Mouse (Mus musculus): Measurements from ENCODE around the gene Gdf11.

Gene Gdf11

GRCm38 (mm10) chr10:128919203-128919631, 27.7 kb upstream of the Gdf11 start:
- no peak for DNase-seq

DNA sequence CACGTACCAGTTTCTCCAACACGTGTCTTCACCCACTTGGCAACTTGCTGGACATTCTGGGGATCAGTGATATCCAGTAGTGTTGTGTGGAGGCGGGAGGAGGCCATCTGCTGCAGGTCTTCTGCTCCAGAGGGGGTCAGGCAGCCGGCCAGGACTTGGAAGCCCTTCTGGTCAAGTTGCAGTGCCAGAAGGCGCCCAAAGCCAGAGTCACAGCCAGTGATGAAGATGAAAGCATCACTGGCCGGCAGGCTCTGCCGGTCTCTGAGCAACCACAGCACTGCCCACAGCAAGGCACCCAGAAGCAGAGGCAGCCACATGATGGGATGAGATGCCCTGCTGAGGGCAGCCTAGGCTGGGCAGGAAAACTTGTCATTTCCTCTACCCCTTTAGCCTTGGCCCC, 26.7 kb upstream of the Gdf11 start:
- no peak for DNase-seq

DNA sequence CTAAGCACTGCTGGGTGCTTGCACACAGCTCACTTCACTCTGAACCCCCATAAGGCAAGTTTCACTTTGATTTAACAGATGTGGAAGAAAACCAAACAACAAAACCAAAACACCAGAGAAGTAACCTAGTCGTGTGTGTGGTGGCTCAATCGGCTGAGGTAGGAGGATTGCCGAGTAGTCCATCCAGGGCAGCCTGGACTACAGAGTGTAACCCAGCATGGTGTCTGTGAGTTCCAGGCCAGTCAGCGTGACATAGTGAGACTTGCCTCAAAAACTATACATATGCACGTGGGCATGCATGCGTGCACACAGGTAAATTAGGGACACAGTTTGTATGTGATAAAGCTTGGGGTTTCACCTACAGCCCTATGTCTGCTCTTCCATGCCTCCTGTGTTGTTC, 25.9 kb upstream of the Gdf11 start:
- no peak for DNase-seq

GRCm38 (mm10) chr10:128916665-128917064, 25.1 kb upstream of the Gdf11 start:
- no peak for DNase-seq

GRCm38 (mm10) chr10:128915550-128915949, 24.0 kb upstream of the Gdf11 start:
- no peak for DNase-seq

DNA sequence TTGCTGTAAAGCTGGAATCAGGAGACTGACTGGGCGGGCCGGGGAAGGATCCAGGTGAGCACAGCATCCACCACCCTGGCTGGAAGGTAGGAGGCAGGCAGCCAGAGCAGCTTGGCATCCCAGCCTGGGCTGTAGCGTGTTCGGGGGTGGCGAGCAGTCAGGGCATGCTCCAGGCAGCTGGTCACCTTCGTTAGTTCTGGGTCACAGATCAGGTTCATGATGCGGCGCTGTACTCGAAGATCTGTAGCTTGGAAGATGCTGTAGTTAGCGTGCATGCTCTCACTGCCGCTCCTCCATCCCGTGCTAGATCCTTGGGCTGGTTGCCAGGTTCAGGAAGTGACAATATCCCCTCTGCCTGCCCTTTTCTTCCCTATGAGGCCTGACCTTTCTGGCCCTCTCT, 22.2 kb upstream of the Gdf11 start:
- DNase-seq: peak; percentile 25

DNA sequence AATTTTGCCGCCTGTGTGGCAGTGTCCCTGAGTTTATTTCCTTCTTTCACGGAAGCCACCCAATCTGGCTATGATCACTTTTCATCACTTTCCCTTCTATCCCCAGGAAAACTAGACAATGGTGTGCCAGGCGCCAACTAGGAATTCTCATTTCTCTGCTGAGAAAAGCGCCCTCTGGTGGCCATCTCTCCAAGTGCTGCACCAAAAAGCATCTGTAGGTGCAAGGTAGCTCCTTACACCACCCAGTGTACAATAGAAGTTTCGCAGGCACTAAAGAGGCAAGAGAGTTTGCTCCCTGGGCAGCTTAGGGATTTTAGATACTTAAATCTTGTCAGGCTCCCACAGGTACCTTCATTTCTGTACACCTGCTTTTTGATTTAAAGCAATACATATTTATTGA, 21.7 kb upstream of the Gdf11 start:
- DNase-seq: peak; percentile 92

DNA sequence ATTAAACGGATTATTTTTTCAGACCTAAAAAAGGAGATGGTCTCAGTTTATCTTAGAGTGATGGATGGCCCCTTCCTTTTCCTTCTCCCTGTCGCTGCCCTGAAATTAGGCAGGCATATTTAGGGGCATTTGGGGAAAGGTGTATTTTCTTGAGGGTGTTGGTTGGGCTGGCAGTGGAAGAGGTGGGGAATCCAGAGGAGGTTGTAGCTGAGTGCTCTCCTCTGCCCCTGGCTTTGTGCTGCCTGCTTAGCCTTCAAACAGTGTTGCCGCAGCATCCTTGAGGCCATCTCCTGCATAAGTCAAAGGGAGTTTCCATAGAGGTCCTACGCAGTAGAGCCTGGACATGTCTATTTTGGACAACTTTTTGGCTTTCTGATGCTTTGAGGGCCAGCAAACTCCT, 21.3 kb upstream of the Gdf11 start:
- no peak for DNase-seq

GRCm38 (mm10) chr10:128912268-128912667, 20.8 kb upstream of the Gdf11 start:
- no peak for DNase-seq

GRCm38 (mm10) chr10:128911430-128911829, 19.9 kb upstream of the Gdf11 start:
- DNase-seq: no peak

DNA sequence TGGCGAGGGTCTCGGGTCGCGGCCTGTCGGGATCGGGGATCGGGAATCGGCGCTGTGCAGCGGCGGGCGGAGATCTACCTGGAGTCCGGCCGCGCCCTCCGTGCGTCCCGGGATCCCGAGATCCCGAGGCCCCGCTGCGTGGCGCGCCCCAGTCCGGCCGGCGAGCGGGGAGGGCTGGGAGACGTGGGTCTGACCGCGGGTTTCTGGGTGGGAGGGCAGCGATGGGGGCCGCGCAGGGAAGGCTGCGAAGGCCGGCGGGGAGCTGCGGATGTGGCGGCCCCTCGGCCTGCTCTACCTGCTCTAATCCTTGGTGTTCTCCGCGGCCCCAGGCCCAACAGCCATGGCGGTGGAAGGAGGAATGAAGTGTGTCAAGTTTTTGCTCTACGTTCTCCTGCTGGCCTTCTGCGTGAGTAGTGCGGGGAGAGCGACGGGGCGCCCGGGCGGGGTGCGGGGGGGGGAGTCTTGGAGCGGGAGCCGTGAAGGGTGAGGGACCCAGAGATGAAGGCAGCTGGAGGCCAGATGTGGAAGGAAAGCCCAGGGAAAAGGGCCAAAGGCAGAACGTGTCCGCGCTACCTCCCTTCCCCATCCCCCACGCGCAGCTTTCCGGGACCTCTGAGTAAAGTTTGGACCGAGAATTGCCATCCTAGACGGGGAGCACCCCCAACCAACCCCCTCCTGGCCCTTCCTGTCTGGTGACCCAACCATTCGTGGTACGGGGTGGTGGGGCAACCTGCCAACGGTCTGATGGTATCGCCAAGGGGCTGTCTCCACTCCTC, 18.7 kb upstream of the Gdf11 start:
- DNase-seq: no peak

DNA sequence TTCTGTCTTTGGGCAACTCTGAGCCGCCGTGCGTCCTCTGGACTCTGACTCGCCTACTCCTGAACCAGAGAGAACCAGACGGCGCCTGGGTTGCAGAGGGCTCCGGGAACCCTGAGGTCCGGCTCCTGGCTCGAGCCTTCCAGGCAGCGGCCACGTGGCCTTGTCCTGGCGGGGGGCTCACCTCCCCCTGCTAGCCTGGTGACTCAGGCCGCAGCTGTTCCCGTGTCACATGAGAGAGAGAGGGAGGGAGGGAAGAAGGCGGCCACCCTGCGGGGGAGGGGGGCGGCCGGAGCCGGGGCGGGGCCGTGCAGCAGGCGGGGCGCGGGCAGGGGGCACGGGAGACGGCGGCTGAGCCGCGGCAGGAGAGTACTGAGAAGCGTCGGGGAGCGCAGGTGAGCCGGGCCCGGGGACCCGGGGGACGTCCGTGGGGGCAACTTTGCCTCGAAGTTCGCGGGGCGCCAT, 18.1 kb upstream of the Gdf11 start:
- peak; percentile 49 for DNase-seq

- no peak for DNase-seq
These were observed 17.4 kb upstream of the Gdf11 start for GRCm38 (mm10) chr10:128908778-128909448.

GRCm38 (mm10) chr10:128904812-128905211, 13.3 kb upstream of the Gdf11 start:
- DNase-seq: no peak

GRCm38 (mm10) chr10:128902409-128902988, 11.0 kb upstream of the Gdf11 start:
- DNase-seq: no peak

GRCm38 (mm10) chr10:128901409-128901808, 9.9 kb upstream of the Gdf11 start:
- no peak for DNase-seq

GRCm38 (mm10) chr10:128900698-128901097, 9.2 kb upstream of the Gdf11 start, which contains the start of gene Cd63:
TSS of gene Cd63 (plus strand) at chr10:128900989.
- DNase-seq: no peak

- no peak for DNase-seq
These were observed 8.4 kb upstream of the Gdf11 start for GRCm38 (mm10) chr10:128899759-128900490.

GRCm38 (mm10) chr10:128897501-128897900, 6.0 kb upstream of the Gdf11 start:
- no peak for DNase-seq

DNA sequence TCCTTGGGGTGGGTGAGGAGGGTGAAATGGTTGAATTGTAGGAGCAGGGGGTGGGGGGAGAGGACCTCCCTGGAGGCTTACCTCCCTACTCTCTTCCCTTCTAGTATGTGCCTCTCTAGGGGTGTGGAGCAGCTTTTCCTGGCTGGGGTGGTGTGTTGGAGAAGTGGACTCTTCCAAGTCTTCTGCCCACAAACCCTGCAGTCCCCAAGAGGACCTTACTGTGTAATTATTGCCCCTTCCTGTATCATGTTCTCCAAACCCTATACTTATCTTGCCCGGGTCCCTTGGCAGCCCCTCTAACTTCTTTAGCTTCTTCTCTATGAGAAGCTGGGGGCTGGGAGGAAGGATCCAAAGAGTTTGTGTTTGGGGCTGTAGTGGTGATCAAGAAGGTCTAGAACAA, 5.3 kb upstream of the Gdf11 start:
- DNase-seq: no peak

DNA sequence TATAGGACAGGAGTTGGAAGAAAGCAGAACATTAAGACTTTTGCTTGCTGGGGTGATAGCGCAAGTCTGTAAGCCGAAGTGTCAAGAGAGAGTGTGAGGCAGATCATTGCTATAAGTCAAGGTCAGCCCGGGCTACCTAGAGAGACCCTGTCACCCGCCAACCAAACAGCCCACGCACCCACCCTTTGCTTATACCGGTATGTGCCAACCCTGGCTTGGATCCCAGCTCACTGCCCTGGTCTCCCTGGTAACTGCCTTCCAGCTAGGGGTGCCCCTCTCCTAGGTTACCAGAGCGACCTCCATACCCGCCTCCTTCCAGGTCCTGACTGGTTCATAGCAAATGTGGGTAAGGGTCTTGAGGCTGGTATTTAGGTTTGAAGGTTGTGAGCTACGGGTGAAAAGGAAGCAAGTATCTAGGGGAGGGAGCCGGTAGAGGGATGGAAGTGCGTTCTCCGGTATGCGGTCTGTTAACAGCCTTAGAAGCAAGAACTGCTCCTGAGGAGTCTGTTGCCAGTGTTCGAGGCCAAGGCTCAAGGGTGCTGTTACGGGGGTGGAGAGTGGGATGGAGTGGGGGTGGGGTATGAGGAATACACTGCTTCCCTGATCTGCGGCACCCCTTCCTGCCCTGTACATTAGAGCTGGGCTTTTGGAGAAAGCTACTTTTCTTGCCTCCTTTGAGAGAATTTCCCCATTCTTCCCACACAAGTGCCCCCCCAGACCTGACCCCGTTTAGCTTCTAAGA, 4.6 kb upstream of the Gdf11 start:
- DNase-seq: no peak

DNA sequence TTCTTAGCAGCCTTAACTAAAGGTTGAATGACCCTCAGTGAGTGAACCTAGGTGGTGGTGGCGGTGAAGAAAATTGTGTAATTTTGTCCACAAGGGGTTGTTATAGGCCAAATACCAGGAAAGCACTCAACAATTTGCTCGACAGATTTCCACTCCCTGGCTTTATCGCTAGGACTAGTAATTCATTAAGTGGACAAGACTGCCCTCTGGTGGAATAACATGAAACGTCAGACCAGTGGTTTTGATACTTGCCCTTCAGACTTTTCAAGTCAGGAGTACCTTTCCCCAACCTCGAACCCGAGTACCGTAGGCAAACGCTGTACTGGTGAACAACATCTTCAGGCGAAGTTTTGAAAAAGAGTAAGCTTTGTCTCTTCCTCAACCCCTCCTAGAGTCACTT, 3.9 kb upstream of the Gdf11 start:
- DNase-seq: peak; percentile 74

- peak; percentile 37 for DNase-seq
These were observed 728 bp upstream of the Gdf11 start for GRCm38 (mm10) chr10:128892246-128892645.
